Mouse (Mus musculus) liver, embryonic 14.5 days (tissue): ENCODE results near the gene Scrt2.

Experiments
- CTCF ChIP-seq: IDR thresholded peaks from 2 replicates; pipeline ENCODE4 v1.5.1; 2016; ENCODE audit warnings: antibody characterized with exemption, low read depth, control low read depth
- EP300 ChIP-seq: IDR thresholded peaks from 2 replicates; pipeline ENCODE4 v1.6.1; 2016; ENCODE audit warnings: antibody characterized with exemption, low read depth

- TF ChIP-seq CTCF (no peak), EP300 (no peak)
Observed at GRCm38 (mm10) chr2:152090486-152090885, 9.2 kb downstream of the Scrt2 start.
